Mouse (Mus musculus): ENCODE results near the gene Gfod1. TPM values are rescaled to one million over a fixed set of nuclear protein-coding genes. Genes with fewer than 3 reads are reported as not detected.

Gene Gfod1
- total RNA-seq (2015) (10.8 and 16.8 TPM in 2 replicates), total RNA-seq (2017) (4.9 and 7.2 TPM in 2 replicates)

GRCm38 (mm10) chr13:43304018-43304431 is at the start of gene Gfod1:
Gene Gfod1 (minus strand): TSS chr13:43304172.
- ATAC-seq (ENCODE audit: poor library complexity, severe bottlenecking): peak; percentile 92

GRCm38 (mm10) chr13:43353356-43353755 is 49.4 kb upstream of the Gfod1 start:
- ATAC-seq (ENCODE audit: poor library complexity, severe bottlenecking): no peak

DNA sequence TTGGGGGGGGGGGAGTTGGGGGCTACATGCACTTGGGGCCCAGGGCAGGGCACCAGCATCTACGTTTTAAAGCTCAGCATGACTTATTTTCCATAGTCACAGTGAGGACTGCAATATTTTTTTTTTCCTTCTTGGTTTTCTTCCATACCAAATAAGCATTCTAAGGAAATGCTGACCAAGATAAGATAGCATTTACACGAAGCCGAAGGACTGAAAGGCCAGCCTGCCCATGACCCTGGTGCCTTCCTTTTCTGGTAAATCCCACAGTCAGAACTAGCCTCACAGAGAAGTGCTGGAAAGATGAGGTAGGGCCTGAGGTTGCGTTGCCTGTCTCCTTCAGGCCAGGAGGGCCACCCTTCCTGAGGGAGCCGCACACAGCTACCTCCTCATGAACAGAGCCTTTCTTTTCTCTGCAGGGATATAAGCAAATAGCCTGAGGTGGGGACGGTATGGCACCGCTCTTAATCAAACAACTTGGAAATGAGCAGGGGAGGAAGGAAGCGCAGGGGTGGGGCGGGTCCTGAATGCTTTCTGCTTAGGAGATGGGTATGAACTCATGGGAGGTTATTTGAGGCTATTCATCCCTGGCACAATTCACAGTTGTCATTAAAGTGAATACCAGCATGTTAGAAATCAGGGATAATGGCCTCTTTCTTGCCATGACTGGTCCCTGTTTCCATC is 46.7 kb upstream of the Gfod1 start:
- ATAC-seq (ENCODE audit: poor library complexity, severe bottlenecking): no peak

DNA sequence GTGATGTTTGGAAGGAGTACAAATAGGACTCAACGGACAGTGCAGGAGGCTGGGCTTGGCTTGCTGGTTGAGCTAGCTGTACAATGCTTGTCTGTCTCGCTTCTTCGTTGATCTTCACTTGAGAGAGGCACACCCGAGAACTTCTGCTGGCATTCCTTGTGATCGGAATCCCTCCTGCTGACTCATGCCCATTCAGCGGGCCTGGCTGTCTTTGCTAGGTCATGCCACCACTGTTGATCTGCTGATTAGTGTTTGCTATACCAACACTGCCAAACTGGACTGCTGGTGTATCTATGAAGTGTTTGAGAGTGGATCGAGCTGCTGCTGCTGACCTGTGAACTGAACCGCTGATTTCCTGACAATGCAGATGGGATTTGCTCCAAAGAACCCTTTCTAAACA is 45.4 kb upstream of the Gfod1 start:
- no peak for ATAC-seq (ENCODE audit: poor library complexity, severe bottlenecking)

- no peak for ATAC-seq (ENCODE audit: poor library complexity, severe bottlenecking)
Measured at GRCm38 (mm10) chr13:43346825-43347224, 42.9 kb upstream of the Gfod1 start.

DNA sequence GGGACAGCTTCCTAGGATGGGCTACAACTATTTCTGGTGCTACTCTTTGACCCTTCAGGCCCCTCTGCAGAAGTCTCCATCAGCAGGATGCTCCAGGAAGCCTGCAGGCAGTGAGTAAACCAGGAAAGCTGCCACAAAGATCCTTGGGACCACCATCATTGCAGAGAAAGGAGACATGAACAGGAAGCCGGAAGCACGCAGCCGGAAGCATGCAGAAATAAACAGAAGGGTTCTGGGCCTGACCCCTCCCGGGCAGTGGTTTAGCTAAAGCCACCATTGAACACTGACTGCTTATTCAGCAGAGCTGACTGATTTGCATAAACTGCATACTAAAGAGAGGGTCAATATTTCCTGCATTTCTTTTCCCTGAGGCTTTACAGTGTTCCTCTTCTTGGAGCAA is 34.7 kb upstream of the Gfod1 start:
- ATAC-seq (ENCODE audit: poor library complexity, severe bottlenecking): no peak

DNA sequence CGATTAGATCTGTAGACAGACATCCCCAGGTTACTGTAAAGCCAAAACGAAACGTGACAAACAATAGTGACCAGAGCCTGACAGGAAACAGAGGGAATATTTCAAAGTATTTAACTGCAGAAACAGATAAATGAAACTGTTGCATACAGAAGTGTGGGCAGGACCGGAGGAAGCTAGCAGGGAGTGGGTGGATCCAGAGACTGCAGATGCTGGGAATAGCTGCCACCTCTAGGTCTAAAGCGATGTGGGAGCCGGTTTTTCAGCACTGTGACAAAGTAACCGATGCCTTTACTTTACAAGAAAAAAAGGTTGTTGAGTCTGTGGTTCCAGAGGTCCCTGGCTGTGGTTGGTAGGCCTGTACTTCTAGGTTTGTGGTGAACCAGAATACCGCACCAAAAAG is 34.0 kb upstream of the Gfod1 start:
- ATAC-seq (ENCODE audit: poor library complexity, severe bottlenecking): no peak

DNA sequence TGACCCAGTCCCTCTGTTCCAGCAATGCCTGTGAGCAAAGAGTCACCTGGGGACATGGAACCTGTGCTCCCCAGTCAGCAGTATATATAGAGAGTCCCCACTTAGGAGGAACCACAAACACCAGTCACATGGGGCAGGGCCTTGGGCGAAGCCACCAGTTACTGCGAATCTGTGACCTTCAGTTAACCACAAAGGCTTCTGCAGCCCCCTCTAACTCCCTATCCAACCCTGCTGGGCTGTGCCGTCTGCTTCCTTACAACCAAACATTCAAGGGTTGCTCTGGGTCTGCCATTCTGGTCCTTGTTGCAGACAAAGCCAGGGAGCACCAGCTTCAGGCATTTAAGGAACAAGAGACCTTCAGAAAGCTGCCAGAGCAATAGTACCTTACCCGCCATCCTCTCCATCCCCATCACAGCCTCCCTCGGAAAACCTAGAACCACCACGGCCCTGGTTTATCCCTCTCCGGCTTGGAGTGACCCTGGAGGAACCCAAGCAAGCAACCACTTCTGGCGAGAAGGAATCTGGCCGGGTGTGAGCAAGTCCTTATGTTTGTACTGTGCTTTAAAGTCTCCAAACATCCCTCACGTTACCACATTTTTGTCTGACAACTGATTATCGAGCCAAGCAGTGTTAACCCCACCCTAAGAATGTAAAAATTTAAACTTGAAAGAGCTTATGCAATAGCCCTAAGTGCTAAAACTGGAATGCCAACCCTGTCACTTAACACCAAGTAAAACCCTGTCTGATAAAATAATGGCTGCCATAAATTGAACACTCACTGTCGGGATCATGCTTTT is 32.7 kb upstream of the Gfod1 start:
- ATAC-seq (ENCODE audit: poor library complexity, severe bottlenecking): no peak

- peak; percentile 40; the same call in 1 of the 2 replicates for ATAC-seq (ENCODE audit: poor library complexity, severe bottlenecking)
Measured at GRCm38 (mm10) chr13:43332591-43332990, 28.6 kb upstream of the Gfod1 start.

DNA sequence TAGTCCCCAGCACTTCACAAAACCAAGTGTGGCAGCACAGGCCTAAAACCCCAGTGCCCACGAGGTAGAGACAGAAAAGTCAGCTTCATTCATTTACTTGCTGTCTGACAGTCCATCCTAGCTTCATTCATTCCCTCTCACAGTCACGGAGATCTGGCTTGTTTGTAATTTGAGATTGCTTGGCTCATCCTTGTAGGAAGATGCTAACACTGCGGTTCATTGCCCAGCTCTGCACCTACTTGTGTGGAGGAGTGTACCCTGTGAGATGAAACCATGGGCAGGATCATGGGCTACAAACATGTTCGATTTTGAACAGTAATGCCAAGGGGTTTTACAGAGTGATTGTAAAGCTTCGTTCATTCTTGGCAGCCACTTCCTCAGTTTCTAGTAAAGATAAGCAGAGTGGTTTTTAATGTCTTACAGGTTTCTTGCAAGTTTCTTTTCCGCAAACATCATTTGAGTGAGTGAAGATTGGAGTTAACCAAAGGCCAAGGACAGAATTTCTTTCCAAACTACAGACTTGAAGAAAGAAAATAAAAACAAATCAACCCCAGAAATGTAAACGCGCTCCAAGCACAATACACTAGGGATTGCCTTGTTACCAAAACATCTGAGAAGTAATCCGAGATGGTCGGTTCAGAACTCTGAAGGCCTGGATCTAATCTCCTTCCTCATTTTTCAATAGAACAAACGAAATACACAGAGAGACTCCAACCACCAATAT is 27.9 kb upstream of the Gfod1 start:
- no peak for ATAC-seq (ENCODE audit: poor library complexity, severe bottlenecking)

- ATAC-seq (ENCODE audit: poor library complexity, severe bottlenecking): no peak
Measured at GRCm38 (mm10) chr13:43325427-43325826, 21.5 kb upstream of the Gfod1 start.

DNA sequence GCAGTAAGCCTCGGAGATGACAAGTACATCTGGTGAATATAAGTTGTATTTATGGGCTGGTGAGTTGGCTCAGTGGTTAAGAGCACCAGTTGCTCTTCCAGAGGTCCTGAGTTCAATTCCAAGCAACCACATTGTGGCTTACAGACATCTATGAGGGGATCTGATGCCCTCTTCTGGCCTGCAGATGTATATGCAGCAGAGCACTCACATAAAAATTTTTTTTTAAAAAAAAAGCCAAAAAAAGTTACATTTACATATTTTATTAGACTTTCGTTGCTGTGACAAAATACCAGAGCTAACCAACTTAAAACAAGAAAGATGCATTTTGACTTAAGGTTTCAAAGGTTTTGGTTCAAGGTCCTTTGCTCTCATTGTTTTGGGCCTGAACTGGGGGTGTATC is 17.5 kb upstream of the Gfod1 start:
- ATAC-seq (ENCODE audit: poor library complexity, severe bottlenecking): no peak

DNA sequence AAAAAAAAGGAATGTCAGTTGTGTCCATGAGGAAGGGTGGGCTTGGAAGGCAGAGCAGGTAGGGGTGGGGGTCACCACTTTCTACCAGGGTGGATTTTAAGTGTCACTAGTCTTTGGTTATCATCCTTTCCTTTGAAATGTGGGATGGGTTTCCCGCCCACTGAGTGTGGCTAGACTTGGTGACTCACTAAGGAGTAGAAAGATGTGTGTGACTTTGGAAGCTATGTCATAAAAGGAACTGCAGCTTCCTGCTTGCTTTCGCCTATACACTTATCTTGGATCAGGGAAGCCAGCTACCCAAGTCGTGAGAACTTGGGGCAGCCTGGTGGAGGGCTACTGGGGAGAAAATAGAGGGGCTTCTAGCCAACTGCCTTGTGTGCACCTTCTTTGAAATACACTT is 15.4 kb upstream of the Gfod1 start:
- no peak for ATAC-seq (ENCODE audit: poor library complexity, severe bottlenecking)

- no peak for ATAC-seq (ENCODE audit: poor library complexity, severe bottlenecking)
Measured at GRCm38 (mm10) chr13:43317411-43317810, 13.4 kb upstream of the Gfod1 start.

DNA sequence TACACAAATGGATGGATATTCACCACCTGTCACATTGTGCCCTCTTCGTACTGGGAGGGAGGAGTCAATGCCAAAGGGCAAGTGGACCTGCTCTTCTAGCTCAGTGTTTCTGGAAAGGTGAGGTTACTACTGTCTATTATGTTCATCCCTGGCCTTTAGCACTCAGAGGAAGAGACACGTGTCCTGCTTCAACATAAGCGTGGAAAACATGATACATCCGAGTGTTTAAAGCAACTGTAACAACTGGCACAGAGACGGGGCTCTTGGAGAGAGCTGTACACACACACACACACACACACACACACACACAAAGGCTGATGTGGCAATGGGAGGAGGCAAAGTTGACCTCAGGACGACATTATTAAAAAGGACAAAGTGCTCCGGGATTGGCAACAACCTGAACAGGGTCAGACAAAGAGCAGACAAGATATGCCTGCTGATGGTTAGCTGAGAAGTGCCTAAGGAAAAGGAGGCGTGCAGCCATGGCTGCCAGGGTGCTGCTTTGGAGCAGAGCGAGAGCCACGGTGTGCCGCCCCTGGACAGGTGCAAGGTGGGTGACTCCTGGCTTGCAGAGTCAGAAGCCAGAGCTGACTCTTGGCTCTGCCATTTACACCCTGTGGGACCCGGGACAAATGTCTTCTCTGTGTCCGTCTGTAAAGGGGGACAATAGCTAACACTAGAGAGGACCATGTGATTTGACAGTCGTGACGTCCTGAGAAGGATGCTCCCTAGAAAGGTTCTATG is 1.4 kb upstream of the Gfod1 start:
- no peak for ATAC-seq (ENCODE audit: poor library complexity, severe bottlenecking)

GRCm38 (mm10) chr13:43304700-43305099 is 728 bp upstream of the Gfod1 start:
- peak; percentile 5; the same call in 1 of the 2 replicates for ATAC-seq (ENCODE audit: poor library complexity, severe bottlenecking)

GRCm38 (mm10) chr13:43303161-43303965 is 609 bp downstream of the Gfod1 start:
- no peak for ATAC-seq (ENCODE audit: poor library complexity, severe bottlenecking)

GRCm38 (mm10) chr13:43302651-43303160 is 1.3 kb downstream of the Gfod1 start:
- no peak for ATAC-seq (ENCODE audit: poor library complexity, severe bottlenecking)

DNA sequence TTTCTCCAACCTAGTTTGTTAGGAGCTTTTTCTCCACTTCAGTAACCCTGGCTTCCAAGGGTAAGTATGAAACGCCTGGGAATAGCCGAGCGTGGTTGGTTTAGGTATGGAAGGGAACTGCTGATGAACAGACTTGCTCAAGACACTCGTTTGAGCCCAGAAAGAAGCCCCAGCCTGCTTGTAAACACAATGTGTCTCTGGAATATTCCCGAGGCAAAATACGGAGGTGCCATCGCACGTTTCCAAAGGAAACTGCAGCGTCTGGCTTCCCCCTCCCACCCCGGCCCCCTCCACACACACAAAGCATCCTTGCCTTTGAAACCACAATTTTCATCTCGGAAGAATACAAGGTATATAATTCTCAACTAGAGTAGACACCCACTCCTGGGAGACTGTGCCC is 1.7 kb downstream of the Gfod1 start:
- ATAC-seq (ENCODE audit: poor library complexity, severe bottlenecking): no peak

DNA sequence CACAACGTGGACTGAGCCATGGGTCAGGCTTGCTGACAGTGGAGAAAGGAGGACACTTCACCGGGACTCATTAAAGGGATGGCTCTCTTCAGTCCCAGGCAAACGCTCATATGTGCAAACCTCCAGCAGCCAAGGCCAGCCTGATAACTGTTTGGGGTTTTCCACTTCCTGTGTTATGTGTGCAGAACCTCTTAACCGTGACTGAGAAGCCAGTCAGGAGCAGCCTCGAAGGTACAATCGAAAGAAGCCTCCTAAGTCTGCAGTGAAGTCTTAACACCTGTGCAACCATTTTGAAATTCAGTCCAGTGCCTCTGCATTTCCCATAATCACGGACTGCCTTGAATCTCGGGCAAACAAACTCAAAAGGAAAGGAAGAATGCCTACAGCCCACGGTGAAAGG is 3.1 kb downstream of the Gfod1 start:
- no peak for ATAC-seq (ENCODE audit: poor library complexity, severe bottlenecking)

Measured in megakaryocyte, adult 5-6 weeks (primary cell).